Mouse (Mus musculus): ENCODE data around the gene Ssxb1.
"Not testable (repeated sequence)": the region's sequence is repeated elsewhere in the genome, so short reads cannot be mapped to it uniquely, and the experiment has no call there.

The Ssxb1 gene

DNA sequence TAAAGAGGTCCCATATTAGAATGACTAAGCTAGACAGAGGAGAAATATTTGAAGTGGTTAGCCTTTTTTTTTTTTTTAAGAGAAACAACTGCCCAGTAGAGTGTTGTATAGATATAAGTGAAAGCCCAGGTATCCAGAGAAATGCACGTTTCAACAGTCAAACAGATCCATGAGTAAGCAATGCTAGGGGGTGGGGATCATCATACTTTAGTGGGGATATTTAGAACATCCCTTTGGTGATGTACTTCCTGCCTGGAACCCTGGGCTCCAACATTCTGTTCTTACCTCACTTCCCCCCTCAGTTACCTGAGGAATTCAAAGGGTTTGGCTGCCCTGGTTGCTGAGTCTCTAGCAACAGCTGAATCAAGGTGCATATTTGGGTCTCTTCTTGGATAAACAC is at the start of gene Ssxb1:
Gene Ssxb1 (plus strand): TSS at position 301 of the 400 bp plus-strand sequence.
- DNase-seq (ENCODE audit: low read depth, low spot score) = not testable (repeated sequence)

DNA sequence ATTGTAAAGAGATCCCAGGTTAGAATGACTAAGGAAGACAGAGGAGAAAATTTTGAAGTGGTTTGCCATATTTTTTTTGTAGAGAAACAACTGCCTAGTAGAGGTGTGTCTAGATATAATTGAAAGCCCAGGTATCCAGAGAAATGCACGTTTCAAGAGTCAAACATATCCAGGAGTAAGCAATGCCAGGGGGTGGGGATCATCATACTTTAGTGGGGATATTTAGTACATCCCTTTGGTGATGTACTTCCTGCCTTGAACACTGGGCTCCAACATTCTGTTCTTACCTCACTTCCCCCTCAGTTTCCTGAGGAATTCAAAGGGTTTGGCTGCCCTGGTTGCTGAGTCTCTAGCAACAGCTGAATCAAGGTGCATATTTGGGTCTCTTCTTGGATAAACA is 46.4 kb upstream of the Ssxb1 start, which contains the start of gene Ssxb9:
Gene Ssxb9 (plus strand): TSS at position 301 of the 400 bp plus-strand sequence.
- DNase-seq (ENCODE audit: low read depth, low spot score) = not testable (repeated sequence)

DNA sequence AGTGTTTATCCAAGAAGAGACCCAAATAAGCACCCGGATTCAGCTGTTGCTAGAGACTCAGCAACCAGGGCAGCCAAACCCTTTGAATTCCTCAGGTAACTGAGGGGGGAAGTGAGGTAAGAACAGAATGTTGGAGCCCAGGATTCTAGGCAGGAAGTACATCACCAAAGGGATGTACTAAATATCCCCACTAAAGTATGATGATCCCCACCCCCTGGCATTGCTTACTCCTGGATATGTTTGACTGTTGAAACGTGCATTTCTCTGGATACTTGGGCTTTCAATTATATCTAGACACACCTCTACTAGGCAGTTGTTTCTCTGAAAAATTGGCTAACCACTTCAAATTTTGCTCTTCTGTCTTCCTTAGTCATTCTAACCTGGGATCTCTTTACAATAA is 48.5 kb downstream of the Ssxb1 start, which contains the start of gene Ssxb2:
Gene Ssxb2 (minus strand): TSS at position 101 of the 400 bp plus-strand sequence.
- DNase-seq (ENCODE audit: low read depth, low spot score) = not testable (repeated sequence)

Data from embryo, embryonic 11.5 days (tissue).